Mouse (Mus musculus) layer of hippocampus, postnatal 36 days (tissue): ENCODE results near the gene Folr2. TPM values are rescaled to one million over a fixed set of nuclear protein-coding genes. Genes with fewer than 3 reads are reported as not detected.

Experiments used
- DNase-seq, 2 experiments: peaks; one replicate each; pipeline ENCODE4 v3.0.0; 2022
- total RNA-seq, 2 experiments: library from RNA; stranded (reverse); gene quantifications; 2 replicates each; pipeline ENCODE4 v1.2.3; 2021

Gene Folr2
- not detected for total RNA-seq

DNA sequence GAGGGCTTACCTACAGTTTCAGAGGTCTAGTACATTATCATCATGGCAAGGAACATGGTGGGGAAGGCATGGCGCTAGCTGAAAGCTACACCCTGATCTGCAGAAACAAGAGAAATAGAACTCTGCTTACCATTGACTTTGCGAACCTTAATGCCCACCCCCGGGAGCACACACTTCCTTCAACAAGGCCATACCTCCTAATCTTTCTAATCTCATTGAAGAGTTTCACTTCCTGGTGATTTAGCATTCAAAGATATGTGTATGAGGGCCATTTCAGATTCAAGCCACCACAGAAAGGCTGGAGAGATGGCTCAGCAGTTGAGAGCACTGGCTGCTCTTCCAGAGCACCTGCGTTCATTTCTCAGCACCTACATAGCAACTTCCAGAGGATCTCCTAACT lies at the start of gene Folr2:
Gene Folr2 (minus strand): TSS at position 101 of the 400 bp plus-strand sequence.
- no peak for DNase-seq

DNA sequence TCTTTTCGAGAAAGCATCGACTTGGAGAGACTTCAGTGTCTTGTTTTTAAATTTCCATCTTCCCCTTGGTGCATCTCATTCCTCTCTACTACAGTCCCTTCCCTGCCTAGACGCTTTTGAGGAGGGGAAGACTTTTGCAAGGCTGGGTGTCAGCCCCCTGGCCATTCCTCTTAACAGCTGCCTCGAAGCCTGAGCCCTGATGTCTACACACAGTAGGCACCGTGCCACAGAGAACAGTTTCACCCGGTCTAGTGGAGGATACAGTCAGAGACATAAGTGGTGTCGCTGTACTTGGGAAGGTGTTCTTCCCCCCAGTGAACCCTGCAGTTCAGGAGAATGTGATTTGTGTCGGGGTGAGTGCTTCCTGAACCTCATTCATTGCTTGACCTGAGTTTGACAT lies 49.7 kb upstream of the Folr2 start:
- DNase-seq, result no peak

DNA sequence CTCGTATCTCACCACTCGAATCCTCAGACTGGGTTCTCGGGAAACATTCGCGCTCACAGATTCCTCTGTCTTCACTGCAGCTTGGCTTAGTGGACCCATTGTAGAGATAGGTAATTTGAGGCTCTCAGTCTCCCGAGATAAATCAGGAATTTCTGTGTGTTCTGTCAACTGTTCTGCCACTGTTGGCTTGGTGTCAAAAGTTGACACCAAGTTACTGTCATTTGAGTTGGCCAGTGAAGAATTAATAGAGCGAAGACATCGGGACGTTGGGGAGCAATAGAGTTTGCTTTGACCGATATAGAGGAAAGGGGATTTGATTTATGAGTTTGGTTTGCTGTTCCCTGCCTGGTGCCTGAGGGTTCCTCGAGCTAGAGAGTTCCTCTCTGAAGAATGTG lies 49.3 kb upstream of the Folr2 start, which contains the start of gene Tomt:
Gene Tomt (minus strand): TSS at position 73 of the 395 bp plus-strand sequence.
- DNase-seq, result no peak

DNA sequence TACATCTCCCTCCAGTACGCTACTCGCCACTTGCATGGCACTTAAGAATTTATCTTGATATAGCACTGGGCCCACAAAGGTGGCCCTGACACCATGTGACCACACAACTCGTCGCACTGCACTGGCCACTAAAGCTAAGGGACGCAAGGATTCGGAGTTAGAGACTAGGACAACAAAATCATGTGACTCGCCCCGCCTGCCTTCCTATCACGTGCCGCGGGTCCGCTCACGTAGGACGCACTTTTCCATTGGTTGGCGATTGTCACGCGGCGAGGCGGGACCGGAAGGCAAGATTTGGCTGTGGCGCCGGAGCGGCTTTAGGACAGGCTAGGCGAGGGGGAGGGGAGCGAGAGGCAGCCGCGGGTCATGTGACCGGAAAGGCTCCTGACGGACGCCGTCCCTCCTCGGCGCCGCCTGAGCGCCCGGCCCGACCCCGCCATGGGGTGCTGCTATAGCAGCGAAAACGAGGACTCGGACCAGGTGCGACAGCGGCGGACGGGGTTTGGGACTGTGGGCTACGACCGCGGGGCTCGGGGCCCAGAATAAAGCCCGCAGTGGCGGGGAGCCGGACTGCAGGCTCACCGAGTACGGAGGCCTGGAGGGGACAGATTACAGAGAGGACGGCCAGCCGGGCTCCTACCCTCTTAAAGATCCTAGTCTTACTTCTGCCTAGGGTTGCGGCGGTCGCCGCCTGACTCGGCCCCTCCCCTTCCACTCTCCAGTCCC lies 48.7 kb upstream of the Folr2 start, which contains the start of gene Lamtor1:
Gene Lamtor1 (plus strand): TSS at position 344 of the 726 bp plus-strand sequence.
- DNase-seq, result peak; percentile 100

DNA sequence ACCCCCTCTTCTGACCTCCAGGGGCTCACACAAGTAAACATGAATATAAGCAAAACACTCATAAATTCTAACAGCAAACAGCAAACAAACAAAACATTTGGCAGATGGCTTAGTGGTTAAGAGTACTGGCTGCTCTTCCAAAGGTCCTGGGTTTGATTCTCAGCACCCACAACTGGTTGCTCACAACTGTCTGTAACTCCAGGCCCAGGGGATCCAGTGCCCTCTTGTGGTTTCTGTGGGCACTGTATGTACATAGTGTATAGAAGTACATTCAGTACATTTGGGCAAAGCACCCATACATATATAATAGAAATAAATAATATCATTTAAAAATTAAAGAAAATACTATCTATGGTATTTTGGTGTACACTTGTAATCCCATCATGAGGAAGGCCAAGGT lies 45.9 kb upstream of the Folr2 start:
- no peak for DNase-seq

DNA sequence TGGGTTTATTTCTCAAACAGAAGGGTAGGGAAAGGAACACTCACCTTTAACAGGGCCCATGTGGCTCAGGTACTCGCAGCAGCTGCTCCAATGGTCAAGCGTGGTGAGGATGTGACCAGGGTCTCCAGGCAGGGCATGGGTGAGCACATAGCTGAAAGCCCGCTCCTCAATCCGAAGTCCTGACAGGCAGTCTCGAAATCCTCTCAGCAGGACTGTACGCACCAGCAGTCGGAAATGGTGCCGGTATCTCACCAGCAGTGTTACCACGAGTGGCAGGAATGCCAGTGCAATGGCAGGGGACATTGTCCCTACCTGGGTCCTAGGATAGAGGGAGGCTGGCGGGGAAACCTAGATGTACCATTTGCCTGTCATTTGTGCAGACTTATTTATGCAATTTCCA lies 45.0 kb upstream of the Folr2 start:
- DNase-seq, result no peak

DNA sequence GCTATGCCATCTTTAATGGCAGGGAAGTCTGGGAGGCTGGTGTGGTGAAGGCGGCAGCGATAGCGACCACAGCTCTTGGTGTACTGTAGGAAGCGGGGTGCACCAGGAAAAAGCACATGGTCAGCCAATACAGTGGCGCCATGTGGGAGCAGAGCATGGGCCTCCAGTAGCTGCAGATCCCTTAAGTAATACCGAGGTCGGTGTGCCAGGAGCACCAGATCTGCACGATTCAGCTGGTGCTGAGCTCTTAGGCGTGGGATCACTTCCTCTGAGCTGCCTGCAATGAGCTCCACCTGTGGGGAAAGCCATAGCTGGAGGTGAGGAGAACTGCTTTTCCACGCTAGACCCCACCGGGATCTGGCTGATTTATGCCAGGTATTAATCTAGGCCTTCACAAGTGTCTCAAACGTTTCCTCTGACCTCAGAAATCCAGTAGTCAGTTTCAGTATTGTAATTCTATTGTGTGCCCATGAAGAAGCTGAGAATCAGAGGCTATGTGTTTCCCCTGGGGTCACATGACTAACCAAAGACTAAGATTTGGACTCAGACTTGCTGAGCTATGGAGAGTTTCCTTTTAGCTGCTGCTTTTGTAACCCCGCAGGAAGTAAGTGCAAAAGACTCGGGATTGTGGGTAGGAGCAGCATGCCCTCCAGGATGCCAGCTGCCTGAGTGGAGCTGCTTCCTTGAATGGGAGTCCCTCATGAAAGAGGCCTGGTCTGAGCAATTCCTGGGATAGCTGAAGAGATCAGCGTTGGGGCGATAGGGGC lies 43.5 kb upstream of the Folr2 start:
- DNase-seq, result no peak

DNA sequence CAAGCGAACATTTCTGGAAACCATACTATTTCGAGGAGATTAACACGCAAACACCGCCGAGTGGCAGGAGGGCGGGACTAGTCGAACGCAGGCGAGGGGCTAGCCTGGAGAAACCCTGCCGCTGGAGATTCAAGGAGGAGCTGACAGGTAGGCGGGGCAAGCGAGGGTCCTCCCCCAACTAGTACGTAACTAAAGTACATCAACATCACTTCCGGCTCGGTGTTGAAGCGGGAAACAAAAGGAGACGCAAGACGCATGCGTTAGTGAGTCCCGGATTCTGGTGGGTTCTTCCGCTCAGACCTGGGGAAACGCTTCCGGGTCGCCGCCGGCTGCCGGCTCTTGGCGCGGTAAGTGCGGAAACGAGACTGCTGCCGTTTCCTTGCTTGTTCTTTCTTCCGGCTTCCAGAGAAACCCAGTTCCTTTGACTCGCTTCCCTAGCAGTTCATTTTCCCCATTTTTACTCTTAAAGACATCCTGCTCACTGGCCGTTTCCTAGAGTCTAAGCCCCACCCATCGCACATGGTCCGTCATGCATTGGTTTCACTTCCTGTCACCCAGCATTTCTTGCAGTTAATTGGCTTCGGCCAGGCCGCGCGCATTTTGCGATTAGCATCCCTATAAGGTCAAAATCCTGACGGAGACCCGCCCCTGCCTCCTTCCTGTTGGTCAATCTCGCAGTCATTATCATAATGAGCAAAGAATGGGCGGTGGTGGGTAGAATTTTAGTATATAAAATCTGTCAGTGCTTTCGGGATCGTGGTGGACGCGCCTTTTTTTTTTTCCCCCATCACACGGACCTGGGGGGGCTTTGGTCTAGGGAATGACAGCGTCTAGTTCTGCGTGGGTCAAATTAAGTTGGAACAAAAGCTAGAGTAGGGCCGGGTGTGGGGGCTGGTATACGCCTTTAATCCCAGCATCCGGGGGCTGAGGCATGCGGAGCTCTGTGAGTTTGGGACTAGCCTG lies 39.4 kb upstream of the Folr2 start:
- peak; percentile 95 to 96 for DNase-seq

DNA sequence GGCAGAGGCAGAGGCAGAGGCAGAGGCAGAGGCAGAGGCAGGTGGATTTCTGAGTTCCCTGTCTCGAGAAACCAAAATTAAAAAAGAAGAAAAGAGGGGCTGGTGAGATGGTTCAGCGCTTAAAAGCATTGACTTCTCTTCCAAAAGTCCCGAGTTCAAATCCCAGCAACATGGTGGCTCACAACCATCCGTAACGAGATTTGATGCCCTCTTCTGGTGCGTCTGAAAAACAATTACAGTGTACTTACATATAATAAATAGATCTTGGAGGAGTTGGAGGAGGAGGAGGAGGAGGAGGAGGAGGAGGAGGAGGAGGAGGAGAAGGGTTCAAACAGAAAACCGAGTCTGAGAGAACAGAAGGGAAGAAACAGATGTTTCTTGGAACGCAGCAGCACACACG lies 38.7 kb upstream of the Folr2 start:
- DNase-seq, result no peak

DNA sequence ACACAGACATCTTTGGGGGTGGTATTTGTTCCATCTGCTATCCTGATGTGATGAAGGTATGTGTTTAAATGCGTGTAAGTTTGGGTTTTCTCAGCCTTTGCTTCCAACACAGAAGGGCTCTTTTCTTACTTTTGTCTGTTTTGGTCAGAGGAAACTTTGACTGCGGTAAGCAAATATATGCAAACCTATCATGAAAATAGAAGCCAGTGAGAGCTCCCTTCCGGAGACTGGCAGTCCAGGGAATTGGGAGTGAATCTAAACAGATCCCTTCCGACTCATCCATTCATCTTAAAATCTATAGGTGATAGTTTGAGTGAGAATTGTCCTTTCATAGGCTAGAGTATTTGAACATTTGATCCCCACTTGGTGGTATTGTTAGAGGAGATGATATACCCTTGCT lies 31.5 kb upstream of the Folr2 start:
- no peak for DNase-seq

DNA sequence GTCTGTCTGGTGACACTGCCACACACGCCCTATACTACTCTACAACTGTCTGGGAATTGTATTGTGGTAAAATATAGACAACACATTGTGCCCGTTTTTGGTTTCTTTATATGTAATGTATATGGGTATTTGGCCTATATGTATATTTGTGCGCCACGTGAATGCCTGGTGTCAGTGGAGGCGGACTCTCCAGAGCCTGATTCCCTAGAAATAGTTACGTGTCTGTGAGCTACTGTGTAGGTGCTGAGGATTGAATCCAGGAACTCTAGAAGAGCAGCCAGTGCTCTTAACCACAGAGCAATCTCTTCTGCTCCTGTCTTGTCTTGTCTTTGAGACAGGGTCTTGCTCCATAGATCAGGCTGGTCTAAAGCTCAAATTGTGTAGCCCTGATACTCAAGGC lies 29.3 kb upstream of the Folr2 start:
- DNase-seq, result no peak

DNA sequence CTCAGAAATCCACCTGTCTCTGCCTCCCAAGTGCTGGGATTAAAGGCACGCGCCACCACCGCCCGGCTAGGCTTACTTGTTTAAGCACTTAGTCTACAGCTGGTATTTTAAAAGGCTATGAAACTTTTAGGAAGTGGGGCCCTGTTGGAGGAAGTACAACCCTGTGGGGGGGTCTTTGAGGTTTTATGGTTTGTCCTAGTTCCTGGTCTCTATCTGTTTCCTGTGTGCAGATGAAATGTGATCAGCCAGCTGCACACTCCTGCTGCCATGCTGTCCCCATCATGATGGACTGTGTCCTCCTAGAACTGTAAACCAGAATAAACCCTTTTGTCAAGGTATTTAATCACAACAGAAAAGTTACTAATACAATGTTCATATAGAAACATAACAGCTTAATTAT lies 27.2 kb upstream of the Folr2 start:
- no peak for DNase-seq

DNA sequence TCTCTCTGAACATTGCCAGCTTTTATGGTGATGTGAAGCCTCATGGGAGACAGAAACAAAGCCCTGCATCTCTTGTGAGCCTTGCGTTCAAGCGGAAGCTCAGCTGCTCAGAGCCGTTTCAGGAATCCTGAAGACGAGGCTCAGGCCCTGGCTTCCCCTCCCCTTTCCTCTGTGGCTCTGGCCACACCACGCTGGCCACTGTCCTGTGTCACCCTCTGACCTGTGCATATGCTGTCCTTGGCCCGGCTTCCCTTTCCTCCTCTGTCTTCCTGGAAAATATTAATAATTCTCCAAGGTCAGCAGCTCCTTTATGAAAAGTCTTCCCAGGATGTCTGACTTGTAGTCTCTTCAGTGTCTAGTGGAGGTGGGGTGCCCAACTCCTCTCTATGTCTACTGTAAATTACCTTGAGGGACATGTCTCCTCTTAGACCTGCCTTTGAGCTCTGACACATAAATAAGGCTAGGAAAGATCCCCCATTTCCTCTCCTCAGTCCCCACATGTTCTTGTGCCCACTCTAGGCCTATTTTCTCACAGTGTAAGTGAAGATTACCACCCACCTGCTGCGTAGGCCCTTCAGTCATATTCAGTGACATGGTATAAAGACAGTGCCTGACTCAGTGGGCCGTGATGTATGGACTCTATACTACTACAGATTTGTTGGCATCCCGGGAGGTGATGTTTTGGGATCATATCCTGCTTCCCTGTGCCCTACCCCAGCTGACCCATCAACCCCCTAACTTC lies 25.6 kb upstream of the Folr2 start:
- DNase-seq, result no peak

DNA sequence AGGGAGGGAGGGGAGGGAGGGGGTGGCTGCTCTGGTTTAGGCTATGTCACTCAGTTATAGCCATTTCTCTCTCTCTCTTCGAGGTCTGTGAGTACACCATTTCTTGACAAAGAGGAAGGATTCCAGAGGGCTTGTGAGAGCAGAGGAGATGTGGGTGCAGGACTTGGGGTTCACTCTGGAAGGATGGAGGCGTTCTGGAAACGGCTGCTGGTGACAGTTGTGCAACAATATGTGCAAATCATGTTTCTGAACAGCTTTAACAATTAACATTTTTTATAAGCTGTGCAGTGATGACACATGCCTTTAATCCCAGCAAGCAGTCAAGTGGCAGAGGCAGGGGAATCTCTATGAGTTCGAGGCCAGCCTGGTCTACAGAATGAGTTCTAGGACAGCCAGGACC lies 23.9 kb upstream of the Folr2 start:
- DNase-seq, result peak; percentile 40 to 42

DNA sequence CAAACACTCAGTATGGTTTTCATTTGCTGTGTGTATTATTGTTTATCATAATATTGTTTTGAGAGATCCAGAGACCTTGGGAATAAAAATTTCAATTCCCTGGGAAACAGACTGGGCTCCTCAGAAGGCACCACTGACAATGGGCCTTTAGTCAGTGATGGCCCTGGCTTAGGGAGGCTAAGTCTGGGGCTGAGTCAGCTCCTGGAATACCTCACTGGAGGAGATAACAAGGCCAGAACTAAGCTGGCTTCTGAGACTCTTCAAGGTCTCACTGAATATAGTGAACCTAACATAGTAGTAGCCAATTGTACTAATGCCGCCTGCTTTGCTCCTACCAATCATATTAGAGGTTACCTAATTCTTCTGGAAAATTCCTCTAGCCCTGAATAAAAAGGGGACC lies 19.0 kb upstream of the Folr2 start:
- no peak for DNase-seq

DNA sequence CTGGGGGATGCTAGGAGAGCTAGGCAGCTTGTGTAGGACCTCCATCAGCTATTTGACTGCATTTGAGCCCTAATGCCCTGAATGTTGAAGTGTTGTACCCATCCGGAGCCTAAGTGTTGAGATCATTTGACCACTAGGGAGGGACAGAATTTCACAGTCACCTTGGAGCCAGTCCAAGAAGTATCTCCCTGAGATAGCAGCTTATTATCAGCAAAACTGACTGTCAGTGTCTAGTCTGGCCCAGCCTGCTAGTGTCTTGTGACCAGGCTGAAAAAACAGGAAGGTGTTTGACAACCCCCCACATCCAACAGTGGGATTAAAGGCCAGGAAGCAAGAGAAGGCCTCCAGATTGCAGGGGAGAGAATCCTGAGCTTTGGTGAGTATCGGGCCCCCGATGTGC lies 14.3 kb upstream of the Folr2 start:
- no peak for DNase-seq

DNA sequence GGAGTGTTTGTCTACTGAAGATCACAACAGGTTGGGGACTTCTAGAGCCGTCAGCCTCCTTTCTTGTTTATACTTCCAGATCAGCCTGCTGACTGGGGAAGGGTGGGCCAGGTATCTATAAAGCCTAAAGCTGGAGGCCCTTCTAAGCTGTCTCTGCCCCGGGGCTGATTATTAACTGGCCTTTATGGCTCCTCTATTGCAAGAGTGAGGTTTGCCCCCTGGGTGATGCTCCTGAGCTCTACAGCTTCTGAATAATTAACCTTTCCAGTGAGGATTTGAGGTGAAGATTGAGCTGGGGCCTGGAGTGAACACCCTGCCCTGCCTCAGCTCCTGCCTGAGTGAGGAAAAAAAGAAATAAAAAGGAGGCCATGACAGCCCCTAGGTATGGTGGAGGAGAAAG lies 13.6 kb upstream of the Folr2 start, which contains the start of gene Folr1:
Gene Folr1 (minus strand): TSS at position 160 of the 400 bp plus-strand sequence.
- DNase-seq, result no peak

DNA sequence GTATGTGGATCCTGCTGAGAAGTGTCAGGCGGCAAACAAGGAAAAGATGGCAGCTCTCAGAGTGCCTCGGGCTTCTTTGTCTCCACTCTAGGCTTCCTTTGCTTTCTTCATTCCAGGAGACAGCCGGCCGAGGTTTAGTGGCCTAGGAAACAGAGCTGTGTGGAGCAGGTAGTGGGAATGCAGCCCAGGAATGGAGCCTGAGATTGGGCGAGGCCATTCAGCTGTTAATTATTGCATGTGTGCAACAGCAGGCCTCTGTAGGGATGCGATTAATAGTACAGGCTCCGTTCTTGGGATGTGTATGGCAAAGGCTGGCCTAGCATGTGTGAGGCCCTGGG lies 12.1 kb upstream of the Folr2 start:
- no peak for DNase-seq

DNA sequence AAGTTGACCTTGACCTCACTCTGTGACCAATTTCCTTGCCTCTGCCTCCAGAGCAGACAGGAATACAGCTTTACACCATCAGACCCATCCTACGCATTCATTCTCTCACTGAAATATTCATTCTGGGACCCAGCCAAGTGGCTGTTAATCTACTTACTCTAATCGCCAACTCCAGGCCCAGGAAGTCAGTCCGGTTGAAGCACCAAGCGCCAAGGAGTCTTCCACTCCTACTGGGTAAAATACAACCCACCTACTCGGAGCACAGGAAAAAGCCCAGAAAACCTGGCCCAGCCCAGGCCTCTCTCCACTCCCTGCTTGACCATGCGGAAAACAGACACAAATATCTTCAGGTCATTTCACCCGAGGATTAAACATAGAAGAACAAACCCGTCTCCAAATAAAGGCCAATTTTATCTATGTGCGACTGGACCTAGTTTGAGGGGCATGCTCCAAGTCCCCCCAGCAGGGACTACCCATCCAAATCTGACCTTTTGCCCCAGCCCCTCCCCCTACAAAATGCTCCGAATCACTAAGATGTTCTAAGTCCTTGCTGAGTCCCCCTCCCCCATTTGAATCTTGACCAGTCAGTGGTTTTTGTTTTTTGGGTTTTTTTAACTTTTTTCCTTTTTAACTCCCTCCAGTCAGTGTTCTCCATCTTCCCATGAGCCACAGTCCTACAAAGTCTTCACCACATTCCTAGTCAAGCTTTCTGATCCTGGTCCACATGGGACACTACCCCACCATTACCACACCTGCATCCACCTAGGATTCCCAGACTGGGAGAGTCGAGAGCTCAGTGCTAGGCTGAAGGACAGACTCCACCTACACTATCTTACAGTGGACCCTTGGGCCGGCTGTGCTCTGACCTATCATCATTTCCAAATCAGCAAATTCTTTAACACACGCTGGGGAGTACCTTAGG lies 11.5 kb upstream of the Folr2 start:
- no peak for DNase-seq

DNA sequence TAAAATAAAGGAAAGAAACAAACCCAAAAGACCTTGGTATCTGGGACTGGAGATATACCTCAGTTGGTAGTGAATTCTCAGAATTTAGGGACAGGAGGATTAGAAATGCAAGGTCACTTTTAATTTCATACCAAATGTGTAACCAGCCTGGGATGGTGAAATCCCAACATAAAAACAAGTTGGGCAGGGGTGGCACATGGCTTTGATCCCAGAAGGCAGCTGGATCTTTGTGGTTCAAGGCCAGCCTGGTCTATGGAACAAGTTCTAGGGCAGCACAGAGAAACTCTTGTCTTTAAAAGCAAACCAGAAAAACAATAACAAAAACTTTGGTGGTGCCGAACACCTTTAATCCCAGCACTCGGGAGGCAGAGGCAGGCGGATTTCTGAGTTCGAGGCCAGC lies 10.5 kb upstream of the Folr2 start:
- no peak for DNase-seq
